Mouse (Mus musculus) CH12.LX (cell line): ENCODE measurements around the gene Htr1f. TPM values are rescaled to one million over a fixed set of nuclear protein-coding genes. Genes with fewer than 3 reads are reported as not detected.

Experiments
- DNase-seq: peaks from one replicate; pipeline ENCODE4 v3.0.0-alpha.2; 2013; ENCODE audit errors: extremely low read depth
- H3K27ac ChIP-seq: 2 replicates; pipeline ENCODE4 v1.5.1; 2012; ENCODE audit warnings: low read depth, mild to moderate bottlenecking, control low read depth, moderate library complexity; ENCODE audit not compliant: insufficient read depth
- H3K27me3 ChIP-seq: replicated peaks from 2 replicates; pipeline ENCODE3; 2012; ENCODE audit warnings: inconsistent platforms
- H3K36me3 ChIP-seq, 2 experiments: replicated peaks in 1 of 2; 2 replicates each; pipeline versions ENCODE3 to v1.6.1; 2012; ENCODE audit warnings: inconsistent platforms in 1 of 2, low read length in 1 of 2, mild to moderate bottlenecking in 1 of 2, mixed read lengths in 1 of 2, moderate library complexity in 1 of 2; ENCODE audit not compliant: control insufficient read depth in 1 of 2, insufficient read depth in 1 of 2
- H3K4me1 ChIP-seq, 2 experiments: 2 replicates each; pipeline ENCODE4 v1.6.1; 2012; ENCODE audit warnings: inconsistent platforms in 1 of 2, moderate library complexity in 1 of 2; ENCODE audit not compliant: insufficient read depth in 2 of 2, control insufficient read depth in 1 of 2
- H3K4me2 ChIP-seq: 2 replicates; pipeline ENCODE4 v1.6.1; 2012; ENCODE audit warnings: low read depth, mild to moderate bottlenecking, control low read depth; ENCODE audit not compliant: poor library complexity, insufficient read depth, severe bottlenecking
- H3K4me3 ChIP-seq, 3 experiments: fragments of 150-350 bp in 1 of 3; sonication (generic) in 1 of 3; replicated peaks in 1 of 3; 2 replicates each; pipeline versions ENCODE3 to v1.5.1; 2011 to 2012; ENCODE audit warnings: low read depth in 2 of 3, low read length in 2 of 3, mild to moderate bottlenecking in 2 of 3, moderate library complexity in 2 of 3, control low read depth in 1 of 3, improper control_type of control experiment in 1 of 3, inconsistent platforms in 1 of 3, mixed read lengths in 1 of 3; ENCODE audit not compliant: poor library complexity in 1 of 3
- H3K79me2 ChIP-seq: replicated peaks from 2 replicates; pipeline ENCODE4 v1.6.1; 2012; ENCODE audit warnings: mild to moderate bottlenecking, moderate library complexity; ENCODE audit not compliant: control insufficient read depth, poor library complexity, insufficient read depth, severe bottlenecking; ENCODE audit errors: extremely low read depth
- H3K9ac ChIP-seq: 2 replicates; pipeline ENCODE4 v1.6.1; 2012; ENCODE audit warnings: low read depth, mild to moderate bottlenecking, control low read depth, moderate library complexity; ENCODE audit not compliant: insufficient read depth
- H3K9me3 ChIP-seq: replicated peaks from 2 replicates; pipeline ENCODE3; 2012; ENCODE audit warnings: low read length, inconsistent platforms, mixed read lengths
- CHD1 ChIP-seq: IDR thresholded peaks from 2 replicates; pipeline ENCODE4 v1.6.1; 2012; ENCODE audit warnings: low read depth, low read length, improper control_type of control experiment, inconsistent platforms
- CHD2 ChIP-seq: IDR thresholded peaks from 2 replicates; pipeline ENCODE4 v1.6.1; 2011; ENCODE audit warnings: low read length, improper control_type of control experiment
- CTCF ChIP-seq, 2 experiments: IDR thresholded peaks in 1 of 2; conservative IDR thresholded peaks in 1 of 2; 2 replicates each; pipeline ENCODE4 v1.5.1; 2011 to 2012; ENCODE audit warnings: low read depth in 2 of 2, low read length in 2 of 2, improper control_type of control experiment in 1 of 2, inconsistent platforms in 1 of 2, mild to moderate bottlenecking in 1 of 2, moderate library complexity in 1 of 2
- E2F4 ChIP-seq: IDR thresholded peaks from 2 replicates; pipeline ENCODE4 v1.6.1; 2011; ENCODE audit warnings: low read depth, low read length, improper control_type of control experiment; ENCODE audit not compliant: insufficient replicate concordance
- GABPA ChIP-seq: IDR thresholded peaks from 2 replicates; pipeline ENCODE4 v1.6.1; 2012; ENCODE audit warnings: low read depth, low read length, improper control_type of control experiment, inconsistent platforms; ENCODE audit not compliant: insufficient replicate concordance
- HCFC1 ChIP-seq: IDR thresholded peaks from 2 replicates; pipeline ENCODE4 v1.6.1; 2012; ENCODE audit warnings: low read depth, mild to moderate bottlenecking, inconsistent platforms, low read length, improper control_type of control experiment
- IRF4 ChIP-seq: IDR thresholded peaks from 2 replicates; pipeline ENCODE4 v1.6.1; 2014; ENCODE audit warnings: low read depth, mild to moderate bottlenecking, inconsistent platforms, low read length, improper control_type of control experiment
- KAT2A ChIP-seq: IDR thresholded peaks from 2 replicates; pipeline ENCODE4 v1.6.1; 2012; ENCODE audit warnings: low read length, improper control_type of control experiment, inconsistent platforms; ENCODE audit not compliant: insufficient replicate concordance
- MAFK ChIP-seq: IDR thresholded peaks from 2 replicates; pipeline ENCODE4 v1.6.1; 2011; ENCODE audit warnings: low read length, improper control_type of control experiment; ENCODE audit not compliant: insufficient replicate concordance
- MAX ChIP-seq: IDR thresholded peaks from 2 replicates; pipeline ENCODE4 v1.6.1; 2011; ENCODE audit warnings: low read length, improper control_type of control experiment
- MEF2A ChIP-seq: IDR thresholded peaks from 2 replicates; pipeline ENCODE4 v1.6.1; 2014; ENCODE audit warnings: low read depth, mild to moderate bottlenecking, inconsistent platforms, low read length, improper control_type of control experiment, borderline replicate concordance
- MXI1 ChIP-seq: IDR thresholded peaks from 2 replicates; pipeline ENCODE4 v1.6.1; 2011; ENCODE audit warnings: mild to moderate bottlenecking, low read depth, low read length, improper control_type of control experiment
- MYC ChIP-seq: IDR thresholded peaks from 2 replicates; pipeline ENCODE4 v1.6.1; 2011; ENCODE audit warnings: low read depth, mild to moderate bottlenecking, improper control_type of control experiment, low read length
- NELFE ChIP-seq: IDR thresholded peaks from 2 replicates; pipeline ENCODE4 v1.6.1; 2011; ENCODE audit warnings: low read depth, low read length, improper control_type of control experiment
- PAX5 ChIP-seq: IDR thresholded peaks from 2 replicates; pipeline ENCODE4 v1.6.1; 2012; ENCODE audit warnings: low read length, inconsistent platforms, mixed read lengths
- RCOR1 ChIP-seq: conservative IDR thresholded peaks from 2 replicates; pipeline ENCODE4 v1.6.1; 2012; ENCODE audit warnings: low read depth, mild to moderate bottlenecking, inconsistent platforms, low read length, improper control_type of control experiment
- TBP ChIP-seq: conservative IDR thresholded peaks from 2 replicates; pipeline ENCODE4 v1.6.1; 2011; ENCODE audit warnings: low read depth, low read length, improper control_type of control experiment
- USF1 ChIP-seq: IDR thresholded peaks from 2 replicates; pipeline ENCODE4 v1.6.1; 2014; ENCODE audit warnings: low read depth, mild to moderate bottlenecking, inconsistent platforms, low read length, improper control_type of control experiment
- USF2 ChIP-seq: conservative IDR thresholded peaks from 2 replicates; pipeline ENCODE4 v1.6.1; 2011; ENCODE audit warnings: low read depth, low read length, improper control_type of control experiment
- ZKSCAN1 ChIP-seq: IDR thresholded peaks from 2 replicates; pipeline ENCODE4 v1.6.1; 2012; ENCODE audit warnings: low read depth, inconsistent platforms, low read length, improper control_type of control experiment, borderline replicate concordance
- ZNF384 ChIP-seq: IDR thresholded peaks from 2 replicates; pipeline ENCODE4 v1.6.1; 2012; ENCODE audit warnings: low read depth, low read length, improper control_type of control experiment, inconsistent platforms
- dilution Hi-C: fragments of 300-500 bp; cut with MboI; formaldehyde crosslinking; loops from 2 replicates; pipeline ENCODE4 v1.14.3; 2020; ENCODE audit warnings: low sequenced_read_pairs; ENCODE audit not compliant: extremely low pct_unique_long_range_greater_than_20kb, extremely low pct_ligation_motif_present
- in situ Hi-C: fragments of 300-500 bp; cut with MboI; formaldehyde crosslinking; loops from 3 replicates; pipeline ENCODE4 v1.14.3; 2019; ENCODE audit warnings: low sequenced_read_pairs, low pct_ligation_motif_present, low pct_unique_long_range_greater_than_20kb, mixed read lengths
- polyA plus RNA-seq: library from polyadenylated mRNA; unstranded; fragments of >175 nt; gene quantifications from 2 replicates; pipeline ENCODE4 v1.2.1, GENCODE M21; 2012; ENCODE audit warnings: low read depth; ENCODE audit not compliant: insufficient read length
- total RNA-seq, 2 experiments: library from RNA; depleted of rRNA; stranded (reverse); fragments of 300-350 nt in 1 of 2; fragments of >200 nt in 1 of 2; gene quantifications; 2 replicates each; pipeline ENCODE4 v1.2.3; 2012 to 2014

The Htr1f gene
- total and polyA plus RNA-seq, 3 experiments, result not detected

DNA sequence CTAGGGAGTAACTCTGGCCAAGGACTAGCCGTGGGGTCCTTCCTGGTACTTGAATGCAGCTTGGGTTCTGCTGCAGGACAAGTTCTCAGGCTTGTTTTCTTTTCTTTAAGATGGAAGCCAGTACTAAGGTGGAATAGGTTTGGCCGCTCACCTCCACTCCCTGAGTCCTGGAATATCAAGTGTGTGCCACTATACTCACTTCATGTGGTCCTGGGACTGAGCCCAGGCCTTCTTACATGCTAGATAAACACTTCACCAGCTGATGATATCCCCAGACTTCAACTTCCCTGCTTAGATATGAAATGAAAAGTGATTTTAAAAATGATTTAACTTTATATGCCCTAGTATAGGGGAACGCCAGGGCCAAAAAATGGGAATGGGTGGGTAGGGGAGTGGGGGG, 228.3 kb downstream of the Htr1f start:
- H3K9ac ChIP-seq, result no peak overlapping the region
- no peak for DNase-seq
- TF ChIP-seq CTCF (conservative IDR thresholded peaks at IDR 0.05 in 1 of 2, IDR thresholded peaks at IDR 0.05 in 1 of 2; ENCODE audit: low read depth in 2 of 2, low read length in 2 of 2) (no peak), GABPA (no peak), USF1 (no peak), MAX (no peak), HCFC1 (no peak), CHD1 (no peak), E2F4 (no peak), USF2 (no peak), IRF4 (no peak), PAX5 (no peak), TBP (no peak), MXI1 (no peak), CHD2 (no peak), MAFK (no peak), NELFE (no peak), KAT2A (no peak), ZKSCAN1 (no peak)
- TF ChIP-seq, all 38 proteins: peak for 0
- Histone ChIP-seq H3K4me2 (no peak overlapping the region), H3K36me3 (no peaks in the 10 kb centered on the region), H3K79me2 (no peaks in the 10 kb centered on the region), H3K27ac (no peak overlapping the region), H3K27me3 (no peaks in the 10 kb centered on the region), H3K4me3 (no peak overlapping the region), H3K4me1 (peaks cover 3 to 18% of the 10 kb centered on the region in 2 experiments; a peak in 3 of 4 replicates), H3K9me3 (no peaks in the 10 kb centered on the region)
- dilution Hi-C loops, result no loop called here
- in situ Hi-C loops, result loop anchor here (5.0 kb wide), 1 partner anchor 110 kb away; no protein-coding TSS in a partner anchor

DNA sequence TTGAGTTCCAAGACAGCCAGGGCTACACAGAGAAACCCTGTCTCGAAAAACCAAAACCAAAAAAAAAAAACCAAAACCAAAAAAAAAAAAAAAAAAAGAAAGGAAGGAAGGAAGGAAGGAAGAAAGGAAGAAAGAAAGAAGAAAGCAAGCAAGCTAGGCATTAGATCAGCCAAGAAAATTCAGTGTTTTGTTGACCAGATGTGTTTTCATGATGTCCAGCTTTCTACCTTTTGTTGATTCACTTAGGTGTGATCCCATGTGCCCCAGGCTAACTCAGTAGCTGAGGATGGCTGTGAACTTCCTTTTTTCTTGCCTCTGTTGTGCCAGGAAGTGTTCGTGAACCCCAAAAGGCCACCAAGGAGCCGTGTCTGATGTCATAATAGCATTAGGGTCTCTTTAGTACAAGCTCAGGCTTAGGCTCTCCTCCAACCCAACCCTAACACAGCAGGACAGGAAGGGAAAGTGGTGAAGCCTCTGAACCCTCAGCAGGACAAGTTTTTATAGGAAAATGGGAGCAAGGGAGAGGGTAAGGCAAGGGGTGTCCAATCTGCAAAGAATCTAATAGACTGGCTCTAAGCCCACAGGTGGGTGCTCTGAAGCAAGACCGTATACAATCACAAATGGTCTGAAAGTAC, 228.9 kb downstream of the Htr1f start:
- Histone ChIP-seq H3K36me3 (no peaks in the 10 kb centered on the region), H3K79me2 (no peaks in the 10 kb centered on the region), H3K27ac (no peak overlapping the region), H3K4me3 (no peak overlapping the region), H3K4me2 (no peak overlapping the region), H3K27me3 (no peaks in the 10 kb centered on the region), H3K9me3 (no peaks in the 10 kb centered on the region), H3K4me1 (peaks cover 3 to 20% of the 10 kb centered on the region in 2 experiments; a peak in 3 of 4 replicates), H3K9ac (no peak overlapping the region)
- dilution Hi-C loops, result no loop called here
- no peak for TF ChIP-seq MAX
- no peak for TF ChIP-seq MYC
- 0 out of 2 replicates have a peak, but pooled peaks have one; percentile 34 for TF ChIP-seq ZNF384
- no peak for TF ChIP-seq RCOR1
- no peak for TF ChIP-seq MEF2A
- in situ Hi-C loops, result loop anchor here (5.0 kb wide), 1 partner anchor 109 kb away; no protein-coding TSS in a partner anchor
- DNase-seq, result no peak
